Mouse (Mus musculus) embryonic facial prominence, embryonic 15.5 days (tissue): ENCODE measurements around the gene Zdhhc14. TPM values are rescaled to one million over a fixed set of nuclear protein-coding genes. Genes with fewer than 3 reads are reported as not detected.
A peak's percentile ranks its signal among the peaks of the same experiment; 100 is the strongest.

Experiments
- ATAC-seq: fragments of 200-750 bp; cut with Nextera tagmentation; 2 replicates; pipeline ENCODE4 v1.8.0; 2017; ENCODE audit warnings: low read depth, moderate TSS enrichment; ENCODE audit not compliant: insufficient number of reproducible peaks, low FRiP score, low TSS enrichment
- H3K27ac ChIP-seq: fragments of 300-500 bp; sonication (generic); replicated peaks from 2 replicates; pipeline ENCODE4 v1.5.1; 2015; ENCODE audit warnings: mild to moderate bottlenecking, inconsistent platforms
- H3K27me3 ChIP-seq: fragments of 300-500 bp; sonication (generic); 2 replicates; pipeline ENCODE4 v1.6.1; 2015; ENCODE audit warnings: inconsistent platforms
- H3K36me3 ChIP-seq: fragments of 300-500 bp; sonication (generic); 2 replicates; pipeline ENCODE4 v1.6.1; 2015; ENCODE audit warnings: mild to moderate bottlenecking, inconsistent platforms
- H3K4me1 ChIP-seq: fragments of 300-500 bp; sonication (generic); 2 replicates; pipeline ENCODE4 v1.6.1; 2015; ENCODE audit warnings: inconsistent platforms
- H3K4me2 ChIP-seq: fragments of 300-500 bp; sonication (generic); replicated peaks from 2 replicates; pipeline ENCODE4 v1.6.1; 2015; ENCODE audit warnings: mild to moderate bottlenecking, inconsistent platforms
- H3K4me3 ChIP-seq: fragments of 300-500 bp; sonication (generic); replicated peaks from 2 replicates; pipeline ENCODE4 v1.5.1; 2015; ENCODE audit warnings: mild to moderate bottlenecking, inconsistent platforms
- H3K9ac ChIP-seq: fragments of 300-500 bp; sonication (generic); 2 replicates; pipeline ENCODE4 v1.6.1; 2015; ENCODE audit warnings: inconsistent platforms
- H3K9me3 ChIP-seq: fragments of 300-500 bp; sonication (generic); replicated peaks from 2 replicates; pipeline ENCODE4 v1.6.1; 2016; ENCODE audit warnings: inconsistent platforms
- WGBS: fragments of 180-500 bp; shearing (Covaris S2); methylation state at CpG from one replicate; pipeline ENCODE4 v1.1.7; 2015; 5-methylcytosine and 5-hydroxymethylcytosine counted together
- polyA plus RNA-seq: library from polyadenylated mRNA; unstranded; fragments of >200 nt; fragmentation: Nextera tagmentation; extraction: Ambion mirVana; gene quantifications from 2 replicates; pipeline ENCODE4 v1.2.1, GENCODE M21; 2015

Gene Zdhhc14
- polyA plus RNA-seq, 1 experiment from 2014 or later, result 5.2 TPM

DNA sequence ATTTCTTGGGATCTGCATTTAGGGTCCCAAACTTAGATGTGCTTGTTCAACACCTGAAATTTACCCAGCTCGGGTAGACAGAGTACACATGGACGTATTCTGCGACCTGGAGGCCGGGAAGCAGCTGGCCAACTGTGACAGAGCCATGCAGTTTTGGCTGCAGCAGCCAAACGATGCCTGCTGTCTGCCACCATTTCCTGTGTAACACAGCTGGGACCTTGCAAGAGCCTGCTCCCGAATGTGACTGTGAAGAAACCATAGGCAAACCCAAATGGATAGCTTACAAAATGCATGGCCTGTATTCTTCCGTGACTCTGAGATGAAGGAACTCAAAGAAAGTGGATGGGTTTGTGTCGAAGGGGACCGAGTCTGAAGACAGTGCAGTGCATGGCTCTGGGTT is 4.2 kb upstream of the Zdhhc14 start:
- H3K4me1 ChIP-seq, result peaks cover 5% of the 10 kb centered on the region
- H3K4me3 ChIP-seq, result no peak overlapping the region
- H3K9ac ChIP-seq, result no peak overlapping the region
- ATAC-seq, result no peak
- H3K4me2 ChIP-seq, result no peak overlapping the region
- no peaks in the 10 kb centered on the region for H3K36me3 ChIP-seq
- 53% methylated on average over 9 of the region's 9 CpGs for WGBS
- H3K27ac ChIP-seq, result no peak overlapping the region
- no peaks in the 10 kb centered on the region for H3K9me3 ChIP-seq
- no peaks in the 10 kb centered on the region for H3K27me3 ChIP-seq

DNA sequence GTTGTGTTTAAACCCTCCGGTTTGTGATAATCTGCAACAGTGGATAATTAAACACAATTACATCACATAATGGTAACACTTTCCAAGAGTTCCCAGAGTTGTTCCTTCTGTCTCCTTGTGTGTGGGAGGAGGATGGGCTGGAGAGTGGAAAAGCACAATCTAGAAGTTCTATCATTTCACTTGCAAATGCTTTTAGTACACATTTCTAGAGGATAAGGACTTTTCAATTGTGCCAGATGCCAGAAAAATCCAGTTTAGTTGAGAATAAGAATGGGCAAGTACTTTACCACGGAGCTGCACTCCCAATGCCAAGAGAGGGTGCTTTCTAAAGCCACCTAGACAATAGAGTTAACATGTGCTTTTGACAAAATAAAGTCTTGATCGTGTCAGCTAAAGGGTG is 2.0 kb upstream of the Zdhhc14 start:
- H3K9me3 ChIP-seq, result no peaks in the 10 kb centered on the region
- H3K4me3 ChIP-seq, result no peak overlapping the region
- no peak for ATAC-seq
- 70% methylated on average over 3 of the region's 3 CpGs for WGBS
- H3K36me3 ChIP-seq, result no peaks in the 10 kb centered on the region
- peaks cover 18% of the 10 kb centered on the region for H3K4me1 ChIP-seq
- no peak overlapping the region for H3K27ac ChIP-seq
- peaks cover 9% of the 10 kb centered on the region; the same call in 1 of the 2 replicates for H3K27me3 ChIP-seq
- no peak overlapping the region for H3K9ac ChIP-seq
- no peak overlapping the region for H3K4me2 ChIP-seq

DNA sequence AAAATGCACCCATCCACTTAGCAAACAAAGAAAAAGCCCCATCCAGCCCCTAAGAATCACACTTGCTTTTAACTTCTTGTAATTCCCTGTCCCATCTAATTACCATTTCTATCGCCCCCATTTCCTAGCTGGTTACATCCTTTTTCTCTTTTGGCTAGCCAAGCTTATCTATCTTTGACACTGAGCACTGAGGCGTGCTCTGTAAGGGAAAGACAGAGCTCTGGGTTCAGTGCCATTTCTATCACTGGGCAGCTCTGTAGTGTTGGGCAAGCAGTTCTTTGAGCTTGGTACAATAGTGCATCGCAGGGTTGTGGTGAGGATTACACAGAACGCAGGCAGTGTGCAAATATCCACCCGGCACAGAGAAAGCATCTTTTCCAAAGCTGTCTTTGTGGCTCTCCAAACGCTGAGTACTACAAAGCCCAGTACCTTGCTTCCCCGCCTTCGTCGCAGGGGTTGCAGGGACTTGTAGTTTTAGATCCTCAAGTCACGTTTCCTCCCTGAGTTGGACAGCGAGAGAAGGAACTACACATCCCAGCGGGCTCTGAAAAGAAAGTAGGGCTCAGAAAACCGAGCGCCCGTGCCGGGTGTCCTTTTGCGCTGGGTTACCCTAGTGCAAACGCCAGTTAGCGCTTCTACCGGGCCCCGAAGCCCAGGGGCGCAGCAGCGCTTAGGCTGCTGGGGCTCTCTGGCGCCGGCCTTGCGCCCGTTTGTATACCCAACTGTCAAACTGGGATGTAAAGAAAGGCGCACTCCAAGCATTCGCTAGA is 1.1 kb upstream of the Zdhhc14 start:
- Histone ChIP-seq H3K36me3 (peaks cover 1% of the 10 kb centered on the region; the same call in 1 of the 2 replicates), H3K4me3 (peak overlapping the region; percentile 74), H3K27me3 (peaks cover 9% of the 10 kb centered on the region; the same call in 1 of the 2 replicates), H3K4me2 (peak overlapping the region; percentile 97), H3K27ac (peak overlapping the region; percentile 92), H3K4me1 (peaks cover 18% of the 10 kb centered on the region), H3K9ac (peak overlapping the region; percentile 57), H3K9me3 (no peaks in the 10 kb centered on the region)
- peak; percentile 87 for ATAC-seq
- 1% methylated on average over 29 of the region's 29 CpGs for WGBS

DNA sequence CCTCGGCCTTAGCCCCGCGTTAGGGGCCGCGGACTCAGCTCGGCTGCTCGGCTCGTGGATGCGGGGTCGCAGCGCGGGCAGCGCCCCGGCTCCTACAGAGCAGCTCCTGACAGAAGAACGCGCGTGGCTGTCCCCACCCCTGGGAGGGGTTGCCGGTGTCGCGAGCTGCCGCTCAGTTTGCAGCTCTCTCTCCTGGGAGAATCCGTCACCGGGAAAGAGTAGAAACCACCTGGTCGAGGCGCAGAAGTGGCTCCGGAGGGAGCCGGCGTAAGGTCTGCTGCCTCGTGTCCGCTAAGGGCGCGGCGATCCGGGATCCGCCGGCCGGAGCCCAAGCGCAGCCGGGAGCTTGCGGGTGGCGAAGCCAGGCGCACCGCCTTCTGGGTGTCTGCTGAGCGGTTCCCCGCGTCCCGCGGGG is 396 bp downstream of the Zdhhc14 start:
- H3K4me1 ChIP-seq, result peaks cover 18% of the 10 kb centered on the region
- peaks cover 9% of the 10 kb centered on the region; the same call in 1 of the 2 replicates for H3K27me3 ChIP-seq
- H3K4me2 ChIP-seq, result peak overlapping the region; percentile 97
- H3K36me3 ChIP-seq, result peaks cover 4% of the 10 kb centered on the region; the same call in 1 of the 2 replicates
- WGBS, result under 1% methylated on average over 48 of the region's 48 CpGs
- peak; percentile 67 for ATAC-seq
- H3K9me3 ChIP-seq, result no peaks in the 10 kb centered on the region
- H3K4me3 ChIP-seq, result peak overlapping the region; percentile 74
- peak overlapping the region; percentile 56 for H3K9ac ChIP-seq
- H3K27ac ChIP-seq, result peak overlapping the region; percentile 92

DNA sequence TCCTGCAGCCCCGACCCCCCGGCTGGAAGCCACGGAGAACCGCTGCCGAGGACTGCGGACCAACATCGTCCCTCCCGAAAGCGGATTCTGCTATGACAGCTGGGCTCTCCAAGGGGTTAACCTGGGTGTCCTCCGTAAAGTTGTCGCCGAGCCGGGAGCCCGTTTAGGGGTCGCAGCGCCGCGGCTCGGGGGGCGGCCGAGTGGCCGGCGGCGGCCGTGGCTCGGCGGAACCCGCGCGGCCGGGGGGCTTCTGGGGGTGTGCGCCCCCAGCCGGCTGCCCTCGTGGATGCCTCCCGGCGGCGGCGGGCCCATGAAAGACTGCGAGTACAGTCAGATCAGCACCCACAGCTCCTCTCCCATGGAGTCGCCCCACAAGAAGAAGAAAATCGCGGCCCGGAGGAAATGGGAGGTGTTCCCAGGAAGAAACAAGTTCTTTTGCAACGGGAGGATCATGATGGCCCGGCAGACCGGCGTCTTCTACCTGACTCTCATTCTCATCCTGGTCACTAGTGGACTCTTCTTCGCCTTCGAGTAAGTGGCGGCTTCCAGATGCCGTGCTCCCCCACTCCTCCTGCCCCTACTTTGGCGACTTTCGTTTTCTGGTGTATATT is 909 bp downstream of the Zdhhc14 start:
- WGBS, result 2% methylated on average over 53 of the region's 53 CpGs
- no peak for ATAC-seq
- peak overlapping the region; percentile 92; the same call in 1 of the 2 replicates for H3K27ac ChIP-seq

DNA sequence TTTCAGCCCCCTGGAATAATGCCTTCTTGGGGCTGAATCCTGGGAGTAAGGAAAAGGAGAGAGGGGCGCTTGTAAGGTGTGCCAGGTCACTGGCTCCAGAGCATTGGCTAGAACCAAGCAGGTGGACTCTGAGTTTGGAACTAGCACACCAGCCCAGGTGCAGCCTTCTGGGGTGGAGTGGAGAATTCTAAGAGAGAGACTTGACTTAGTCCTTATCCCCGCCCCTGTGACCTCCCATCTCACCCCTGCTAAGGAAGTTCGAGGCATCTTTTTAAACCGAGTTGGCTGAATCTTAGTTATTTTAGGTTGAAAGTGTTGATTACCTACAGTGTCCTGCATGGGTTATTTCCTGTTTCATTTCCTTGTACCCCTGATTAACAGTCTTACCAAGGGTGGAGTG is 1.5 kb downstream of the Zdhhc14 start:
- Histone ChIP-seq H3K9me3 (no peaks in the 10 kb centered on the region), H3K4me2 (peak overlapping the region; percentile 97), H3K36me3 (peaks cover 4% of the 10 kb centered on the region; the same call in 1 of the 2 replicates), H3K4me1 (peaks cover 18% of the 10 kb centered on the region), H3K4me3 (peak overlapping the region; percentile 74), H3K27me3 (peaks cover 9% of the 10 kb centered on the region; the same call in 1 of the 2 replicates), H3K27ac (no peak overlapping the region), H3K9ac (peak overlapping the region; percentile 56; the same call in 1 of the 2 replicates)
- 19% methylated on average over 4 of the region's 4 CpGs for WGBS
- ATAC-seq, result no peak

More for the DNA sequence above, 909 bp downstream of the Zdhhc14 start:
- H3K4me3 ChIP-seq, result peak overlapping the region; percentile 74
- H3K36me3 ChIP-seq, result peaks cover 4% of the 10 kb centered on the region; the same call in 1 of the 2 replicates
- peak overlapping the region; percentile 97 for H3K4me2 ChIP-seq
- H3K9ac ChIP-seq, result peak overlapping the region; percentile 56
- no peaks in the 10 kb centered on the region for H3K9me3 ChIP-seq
- peaks cover 18% of the 10 kb centered on the region for H3K4me1 ChIP-seq
- peaks cover 9% of the 10 kb centered on the region; the same call in 1 of the 2 replicates for H3K27me3 ChIP-seq

DNA sequence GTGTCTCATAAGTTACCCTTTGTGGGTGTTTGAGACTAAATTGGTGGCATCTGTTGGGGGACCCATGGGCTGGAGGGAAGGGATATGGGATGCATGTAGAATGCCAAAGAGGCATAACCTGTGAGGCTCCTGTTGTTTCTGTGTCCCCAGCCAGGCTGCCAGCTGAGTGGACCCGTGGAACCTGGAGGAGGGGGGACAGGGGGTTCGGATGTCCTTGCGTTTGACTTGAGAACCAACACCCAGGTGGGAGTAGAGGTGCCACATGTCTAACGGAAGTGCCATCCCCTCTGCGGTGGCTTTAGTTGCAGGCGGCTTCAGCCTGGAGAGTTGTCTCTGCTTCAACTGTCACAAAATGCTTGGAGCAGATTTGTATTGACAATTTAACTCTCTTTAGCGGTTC is 2.5 kb downstream of the Zdhhc14 start:
- 88% methylated on average over 7 of the region's 7 CpGs for WGBS

DNA sequence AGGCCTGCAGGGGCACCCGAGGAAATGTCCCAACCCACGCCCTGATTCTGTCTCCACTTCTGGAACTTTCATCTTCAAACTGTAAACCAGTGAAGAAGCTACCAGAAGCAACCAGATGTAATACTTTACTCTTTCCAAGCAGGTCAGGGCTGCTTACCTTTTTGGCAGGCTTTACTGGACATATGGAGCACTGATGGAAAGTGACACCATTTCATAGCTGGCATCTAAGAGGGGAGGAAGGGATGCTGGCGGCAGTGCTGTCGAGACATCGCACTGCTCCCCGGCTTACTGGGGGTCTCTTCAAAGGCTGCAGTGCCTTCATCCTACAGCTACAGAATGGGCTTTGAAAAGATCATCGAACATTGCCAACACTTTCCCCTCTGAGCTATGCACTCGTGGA is 5.3 kb downstream of the Zdhhc14 start:
- Histone ChIP-seq H3K27ac (no peak overlapping the region), H3K36me3 (peaks cover 4% of the 10 kb centered on the region; the same call in 1 of the 2 replicates), H3K9me3 (no peaks in the 10 kb centered on the region), H3K4me2 (no peak overlapping the region), H3K4me3 (no peak overlapping the region), H3K27me3 (peaks cover 9% of the 10 kb centered on the region; the same call in 1 of the 2 replicates), H3K9ac (no peak overlapping the region), H3K4me1 (peaks cover 13% of the 10 kb centered on the region)
- ATAC-seq, result no peak
- WGBS, result 73% methylated on average over 8 of the region's 8 CpGs

More for the DNA sequence above, 2.5 kb downstream of the Zdhhc14 start:
- Histone ChIP-seq H3K4me1 (peaks cover 18% of the 10 kb centered on the region), H3K9ac (no peak overlapping the region), H3K9me3 (no peaks in the 10 kb centered on the region), H3K27ac (no peak overlapping the region), H3K4me3 (peak overlapping the region; percentile 74), H3K27me3 (peaks cover 9% of the 10 kb centered on the region; the same call in 1 of the 2 replicates), H3K4me2 (peak overlapping the region; percentile 97), H3K36me3 (peaks cover 4% of the 10 kb centered on the region; the same call in 1 of the 2 replicates)
- no peak for ATAC-seq

DNA sequence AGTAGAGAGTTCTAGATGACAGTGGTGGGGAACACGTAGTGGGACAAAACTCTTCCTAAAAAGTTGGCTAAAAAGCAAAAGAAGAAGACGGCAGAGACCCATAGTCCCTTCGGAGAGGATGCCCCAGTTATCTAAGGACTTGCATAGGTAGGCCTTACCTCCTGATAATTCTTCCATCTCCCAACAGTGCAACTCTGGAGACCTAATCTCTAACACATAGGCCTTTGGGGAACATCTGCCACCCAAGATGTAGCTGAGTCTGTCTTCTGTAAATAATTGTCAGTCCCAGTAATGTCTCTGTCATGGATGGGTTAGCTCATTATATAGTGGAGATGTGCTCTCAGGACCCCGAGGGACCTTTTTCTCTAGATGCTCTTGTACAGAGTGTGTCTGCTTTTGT is 6.6 kb downstream of the Zdhhc14 start:
- ATAC-seq, result no peak
- H3K9ac ChIP-seq, result no peak overlapping the region
- no peak overlapping the region for H3K27ac ChIP-seq
- 82% methylated on average over 4 of the region's 4 CpGs for WGBS
- no peak overlapping the region for H3K4me2 ChIP-seq
- peaks cover 4% of the 10 kb centered on the region; the same call in 1 of the 2 replicates for H3K36me3 ChIP-seq
- H3K4me3 ChIP-seq, result no peak overlapping the region
- 0 out of 2 replicates have a peak, but pooled peaks cover 5% of the 10 kb centered on the region for H3K4me1 ChIP-seq
- H3K9me3 ChIP-seq, result no peaks in the 10 kb centered on the region
- peaks cover 5% of the 10 kb centered on the region; the same call in 1 of the 2 replicates for H3K27me3 ChIP-seq

DNA sequence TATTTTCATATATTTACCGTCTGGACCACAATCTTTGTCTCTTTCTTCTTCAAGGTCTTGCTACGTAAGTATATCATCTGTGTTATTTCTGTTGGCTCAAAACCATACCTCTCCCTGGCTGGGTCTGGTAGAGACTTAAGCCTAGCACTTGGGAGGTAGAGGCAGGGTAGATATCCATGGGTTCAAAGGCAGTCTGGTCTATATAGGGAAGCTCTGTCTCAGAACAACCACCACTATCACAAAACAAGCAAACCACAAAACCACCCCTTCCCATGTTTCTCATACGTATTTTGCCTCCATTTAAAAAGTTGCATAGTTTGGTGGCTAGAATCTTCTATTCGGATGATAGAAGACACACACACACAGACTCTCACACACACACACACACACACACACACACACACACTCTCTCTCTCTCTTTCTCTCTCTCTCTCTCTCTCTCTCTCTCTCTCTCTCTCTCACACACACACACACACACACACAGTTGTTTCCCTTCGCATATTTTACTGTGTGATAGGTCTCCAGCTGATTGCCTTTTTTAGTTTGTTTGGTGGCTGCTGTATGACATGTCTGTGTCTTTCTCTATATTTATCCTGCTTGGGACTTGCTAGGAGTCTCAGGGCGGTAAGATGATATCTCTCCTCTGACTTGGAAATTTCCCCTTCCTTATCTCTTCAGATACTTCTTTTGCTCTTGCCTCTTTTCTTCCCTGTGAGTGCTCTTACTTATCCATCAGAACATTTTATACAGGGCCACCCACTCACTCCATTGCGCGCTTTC is 11.8 kb downstream of the Zdhhc14 start:
- Histone ChIP-seq H3K27me3 (no peaks in the 10 kb centered on the region), H3K27ac (no peak overlapping the region), H3K4me2 (no peak overlapping the region), H3K4me3 (no peak overlapping the region), H3K4me1 (peaks cover 8% of the 10 kb centered on the region), H3K9ac (no peak overlapping the region), H3K9me3 (no peaks in the 10 kb centered on the region), H3K36me3 (no peaks in the 10 kb centered on the region)
- ATAC-seq, result no peak
- 75% methylated on average over 8 of the region's 8 CpGs for WGBS

DNA sequence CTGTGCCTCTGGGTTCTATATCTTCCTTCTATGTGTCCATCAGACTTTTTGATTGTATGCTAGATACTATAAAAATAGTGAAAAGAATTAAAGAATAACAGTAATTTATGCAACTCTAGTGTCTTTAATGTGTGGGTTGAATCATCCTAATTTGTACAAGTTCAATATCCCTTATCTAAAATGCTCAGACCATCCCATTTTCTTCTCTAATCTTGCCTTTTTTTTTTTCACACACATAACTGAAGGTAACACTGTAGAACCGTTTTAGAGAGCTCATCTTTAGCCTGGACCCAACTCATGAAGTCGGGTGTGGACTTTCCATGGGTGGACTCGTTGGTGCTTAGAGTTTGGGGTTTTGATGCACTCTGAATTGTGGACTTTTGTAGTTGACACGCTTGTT is 12.6 kb downstream of the Zdhhc14 start:
- no peak overlapping the region for H3K27ac ChIP-seq

More for the DNA sequence above, 12.6 kb downstream of the Zdhhc14 start:
- Histone ChIP-seq H3K27me3 (no peaks in the 10 kb centered on the region), H3K9ac (no peak overlapping the region), H3K4me3 (no peak overlapping the region), H3K4me1 (peaks cover 8% of the 10 kb centered on the region), H3K36me3 (no peaks in the 10 kb centered on the region), H3K4me2 (no peak overlapping the region), H3K9me3 (no peaks in the 10 kb centered on the region)
- 83% methylated on average over 4 of the region's 4 CpGs for WGBS
- no peak for ATAC-seq
